9 mouse cellular contexts compared by ENCODE assay signal in the genomic region with DNA sequence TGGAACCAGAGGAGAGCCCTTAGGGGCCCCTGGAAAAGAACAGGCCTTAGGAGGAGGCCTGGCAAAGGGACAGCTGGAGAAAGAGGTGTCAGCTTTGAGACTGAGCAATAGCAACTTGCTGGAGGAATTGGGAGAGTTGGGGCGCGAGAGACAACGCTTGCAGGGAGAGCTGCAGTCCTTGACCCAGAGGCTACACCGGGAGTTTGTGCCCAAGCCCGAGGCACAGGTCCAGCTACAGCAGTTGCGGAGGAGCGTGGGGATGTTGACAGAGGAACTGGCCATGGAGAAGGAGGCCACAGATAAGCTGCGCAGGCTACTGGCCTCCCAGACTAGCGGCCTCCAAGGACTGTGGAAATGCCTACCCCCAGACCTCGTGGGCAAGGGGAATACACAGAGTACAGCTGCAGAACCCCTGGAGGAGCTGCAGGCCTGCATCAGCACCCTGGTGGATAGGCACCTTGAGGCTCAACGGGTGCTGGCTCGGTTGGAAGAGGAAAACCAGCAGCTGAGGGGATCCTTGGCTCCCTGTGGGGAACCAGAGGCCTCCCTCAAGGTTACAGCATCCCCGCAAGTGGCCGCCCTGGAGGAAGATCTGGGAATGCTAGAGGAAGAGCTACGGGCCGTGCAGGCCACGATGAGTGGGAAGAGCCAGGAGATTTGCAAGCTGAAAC. TPM values are rescaled to one million over a fixed set of nuclear protein-coding genes. Genes with fewer than 3 reads are reported as not detected.
DNase-seq lines count a peak whose midpoint lies in the region; ATAC-seq and TF ChIP-seq lines count a peak whose summit lies in the region.
"Had no signal": no experiment of that assay in that cellular context is flagged by ENCODE, and none has a peak within 500 bp of the region (broad histone marks: within the 10 kb centered on the region; RNA-seq: fewer than 3 reads in every experiment).

No protein-coding gene starts in this region.

- H3K4me3 ChIP-seq in forebrain, postnatal 0 days (ENCODE audit: low read depth, low read length) = no peak overlapping the region
- peak overlapping the region; percentile 8; the same call in 1 of the 2 replicates for H3K4me3 ChIP-seq in liver, embryonic 12.5 days
- H3K4me3 ChIP-seq: myocyte had no signal

- peaks cover 7% of the 10 kb centered on the region; the same call in 1 of the 2 replicates for H3K4me1 ChIP-seq in forebrain, postnatal 0 days (ENCODE audit: insufficient read depth)
- peaks cover 19% of the 10 kb centered on the region for H3K4me1 ChIP-seq in liver, embryonic 12.5 days

- no peak overlapping the region for H3K9ac ChIP-seq in forebrain, postnatal 0 days
- no peak overlapping the region for H3K9ac ChIP-seq in liver, embryonic 12.5 days

- no peak for TF ChIP-seq CTCF in forebrain, postnatal 0 days (IDR thresholded peaks at IDR 0.05; ENCODE audit: low read depth)

- no peak overlapping the region for H3K27ac ChIP-seq in forebrain, postnatal 0 days (ENCODE audit: low read depth, low read length)
- no peak overlapping the region for H3K27ac ChIP-seq in liver, embryonic 12.5 days

- H3K4me2 ChIP-seq in forebrain, postnatal 0 days (ENCODE audit: low read depth) = peak overlapping the region; percentile 43
- H3K4me2 ChIP-seq in liver, embryonic 12.5 days = peak overlapping the region; percentile 48

- H3K27me3 ChIP-seq in forebrain, postnatal 0 days (ENCODE audit: insufficient read depth, low read length) = no peaks in the 10 kb centered on the region; the same call in 1 of the 2 replicates
- H3K27me3 ChIP-seq in liver, embryonic 12.5 days (replicated peaks) = peaks cover 82% of the 10 kb centered on the region

- H3K9me3 ChIP-seq in forebrain, postnatal 0 days (ENCODE audit: low read length) = no peaks in the 10 kb centered on the region
- H3K9me3 ChIP-seq in liver, embryonic 12.5 days (replicated peaks) = no peaks in the 10 kb centered on the region

- H3K36me3 ChIP-seq in forebrain, postnatal 0 days (ENCODE audit: insufficient read depth) = no peaks in the 10 kb centered on the region
- H3K36me3 ChIP-seq in liver, embryonic 12.5 days = no peaks in the 10 kb centered on the region

- WGBS in forebrain, postnatal 0 days = 61% methylated on average over 17 of the region's 17 CpGs
- WGBS in liver, embryonic 12.5 days (ENCODE audit: insufficient replicate concordance) = 35% methylated on average over 17 of the region's 17 CpGs

- ATAC-seq in forebrain, postnatal 0 days = no peak
- ATAC-seq in liver, embryonic 12.5 days = no peak
- no peak for ATAC-seq in CD4-positive, CD25-positive, alpha-beta regulatory T cell, adult 4 months

- peak; percentile 83 for DNase-seq in ovary, adult 18-20 months (ENCODE audit: low spot score)
- DNase-seq in ovary, postnatal 10 days (ENCODE audit: low spot score) = no peak
- no peak for DNase-seq in forebrain, postnatal 0 days
- no peak for DNase-seq in thymus, postnatal 10 days (ENCODE audit: low spot score in 2 of 2)
- no peak for DNase-seq in right cerebral cortex, adult 2 months (ENCODE audit: low spot score in 2 of 2)
- DNase-seq: gastrocnemius, postnatal 36 days had no signal

RNA-seq across cellular contexts. Expression of a gene that starts 11.9 kb away (rescaled TPM):
- total RNA-seq in forebrain, postnatal 0 days (2014; rRNA removed) = 25.0 and 29.8 TPM in 2 replicates
- 26.4 and 32.9 TPM in 2 replicates for polyA plus RNA-seq in forebrain, postnatal 0 days (2015; fragmentation: Nextera tagmentation; extraction: Ambion mirVana)
- 10.1 and 11.0 TPM in 2 replicates for polyA plus RNA-seq in liver, embryonic 12.5 days (2016; fragmentation: Nextera tagmentation; extraction: Ambion mirVana)
- polyA plus RNA-seq in CD4-positive, CD25-positive, alpha-beta regulatory T cell, adult 4 months (2017; shearing (Covaris generic)) = 10 to 100 TPM; 41.9 to 83.2 TPM

RNA-seq across cellular contexts. Expression of a gene that starts 14.4 kb away (rescaled TPM):
- total RNA-seq in forebrain, postnatal 0 days (2014; rRNA removed) = 4.6 and 7.1 TPM in 2 replicates
- polyA plus RNA-seq in forebrain, postnatal 0 days (2015; fragmentation: Nextera tagmentation; extraction: Ambion mirVana) = 2.9 and 4.7 TPM in 2 replicates
- 0.26 and 0.31 TPM in 2 replicates for polyA plus RNA-seq in liver, embryonic 12.5 days (2016; fragmentation: Nextera tagmentation; extraction: Ambion mirVana)
- polyA plus RNA-seq in CD4-positive, CD25-positive, alpha-beta regulatory T cell, adult 4 months (2017; shearing (Covaris generic)) = not detected

RNA-seq across cellular contexts. Expression of a gene that starts 24.1 kb away (rescaled TPM):
- total RNA-seq in forebrain, postnatal 0 days (2014; rRNA removed) = 5.6 and 8.4 TPM in 2 replicates
- 11.0 and 11.7 TPM in 2 replicates for polyA plus RNA-seq in forebrain, postnatal 0 days (2015; fragmentation: Nextera tagmentation; extraction: Ambion mirVana)
- 1.4 and 1.5 TPM in 2 replicates for polyA plus RNA-seq in liver, embryonic 12.5 days (2016; fragmentation: Nextera tagmentation; extraction: Ambion mirVana)
- 1 to 10 TPM in 1 of 2 experiments, under 1 TPM in 1; 0.87 to 1.9 TPM for polyA plus RNA-seq in CD4-positive, CD25-positive, alpha-beta regulatory T cell, adult 4 months (2017; shearing (Covaris generic))

RNA-seq across cellular contexts. Expression of a gene that starts 38.9 kb away (rescaled TPM):
- 2.2 and 2.8 TPM in 2 replicates for total RNA-seq in forebrain, postnatal 0 days (2014; rRNA removed)
- 0.25 and 0.57 TPM in 2 replicates for polyA plus RNA-seq in forebrain, postnatal 0 days (2015; fragmentation: Nextera tagmentation; extraction: Ambion mirVana)
- 0.25 and 0.30 TPM in 2 replicates for polyA plus RNA-seq in liver, embryonic 12.5 days (2016; fragmentation: Nextera tagmentation; extraction: Ambion mirVana)
- under 1 TPM; 0.19 to 0.42 TPM for polyA plus RNA-seq in CD4-positive, CD25-positive, alpha-beta regulatory T cell, adult 4 months (2017; shearing (Covaris generic))

RNA-seq across cellular contexts. Expression of a gene that starts 43.1 kb away (rescaled TPM):
- 13.2 and 15.6 TPM in 2 replicates for total RNA-seq in forebrain, postnatal 0 days (2014; rRNA removed)
- 19.5 and 28.4 TPM in 2 replicates for polyA plus RNA-seq in forebrain, postnatal 0 days (2015; fragmentation: Nextera tagmentation; extraction: Ambion mirVana)
- 30.1 and 30.9 TPM in 2 replicates for polyA plus RNA-seq in liver, embryonic 12.5 days (2016; fragmentation: Nextera tagmentation; extraction: Ambion mirVana)
- polyA plus RNA-seq in CD4-positive, CD25-positive, alpha-beta regulatory T cell, adult 4 months (2017; shearing (Covaris generic)) = 10 to 100 TPM; 59.7 to 80.3 TPM
